Mouse (Mus musculus): ENCODE data around the gene Mylk.
"Not testable (repeated sequence)": the region's sequence is repeated elsewhere in the genome, so short reads cannot be mapped to it uniquely, and the experiment has no call there.

The Mylk gene

DNA sequence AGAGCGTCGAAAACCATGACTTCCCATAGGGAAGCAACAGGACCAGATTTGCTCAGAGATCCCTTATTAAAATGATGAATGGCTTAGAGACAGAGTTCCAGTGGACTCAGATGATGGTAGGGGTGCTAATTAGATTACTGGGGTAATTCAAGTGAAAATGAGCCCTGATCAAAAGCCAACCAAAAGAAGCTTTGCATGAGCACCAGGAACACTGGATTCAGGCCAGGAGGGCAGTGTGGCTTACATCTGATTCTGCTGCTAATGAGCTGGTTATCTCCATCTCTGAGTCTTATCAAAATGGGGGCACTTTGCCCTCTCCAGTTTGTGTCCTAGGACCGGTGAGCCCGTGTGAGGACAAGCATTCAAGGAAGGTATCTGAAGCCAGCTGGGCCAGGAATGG, 23.4 kb downstream of the Mylk start:
- in situ Hi-C loops (cut with MseI, MboI) = no loop called here

DNA sequence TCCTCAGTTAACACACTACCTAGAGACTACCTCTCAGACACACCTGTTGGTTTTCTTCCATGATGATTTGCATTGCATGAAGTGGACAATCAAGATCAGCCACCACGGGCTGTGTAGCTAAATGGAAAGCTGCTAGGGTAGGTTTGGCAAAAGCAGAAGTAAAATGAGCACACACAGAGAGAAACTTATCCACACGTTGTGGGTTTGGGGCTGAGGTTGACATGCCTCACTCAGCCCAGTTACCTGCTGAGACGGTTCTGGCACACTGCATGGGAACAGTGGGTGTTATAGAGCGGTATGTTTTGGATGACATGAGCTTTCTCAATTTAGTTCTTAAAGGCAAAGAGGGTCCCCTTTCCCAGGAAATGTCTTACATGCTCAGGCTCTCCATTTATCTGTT, 25.1 kb downstream of the Mylk start:
- in situ Hi-C loops (cut with MseI, MboI) = no loop called here

DNA sequence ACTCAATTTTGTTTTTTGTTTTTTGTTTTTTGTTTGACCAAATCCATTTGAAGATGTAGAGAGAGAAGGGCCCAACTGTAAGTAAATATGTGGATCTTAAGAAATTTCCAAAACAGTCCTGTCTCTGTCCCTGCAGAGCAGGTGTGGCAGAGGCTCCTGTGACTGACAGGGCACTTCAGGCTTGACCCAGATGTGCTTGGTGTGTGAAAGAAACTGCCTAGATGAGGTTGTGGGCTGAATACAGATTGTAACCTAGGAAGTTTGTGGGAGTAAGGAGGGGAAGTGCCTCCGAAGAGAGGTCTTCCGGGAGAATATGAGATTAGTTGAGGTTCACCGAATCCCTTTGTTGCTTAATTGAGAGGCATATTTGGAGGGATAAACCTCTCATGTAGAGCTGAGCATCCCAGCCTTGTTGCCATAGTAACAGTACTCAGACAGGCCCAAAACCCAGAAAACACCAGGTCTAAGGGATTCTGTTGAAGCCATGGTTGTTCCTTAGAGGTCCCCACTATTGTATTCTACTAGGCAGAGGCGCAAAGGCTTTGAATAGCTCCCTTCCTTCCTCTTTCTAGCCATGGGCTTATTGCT, 27.5 kb downstream of the Mylk start:
- in situ Hi-C loops (cut with MseI, MboI) = no loop called here

DNA sequence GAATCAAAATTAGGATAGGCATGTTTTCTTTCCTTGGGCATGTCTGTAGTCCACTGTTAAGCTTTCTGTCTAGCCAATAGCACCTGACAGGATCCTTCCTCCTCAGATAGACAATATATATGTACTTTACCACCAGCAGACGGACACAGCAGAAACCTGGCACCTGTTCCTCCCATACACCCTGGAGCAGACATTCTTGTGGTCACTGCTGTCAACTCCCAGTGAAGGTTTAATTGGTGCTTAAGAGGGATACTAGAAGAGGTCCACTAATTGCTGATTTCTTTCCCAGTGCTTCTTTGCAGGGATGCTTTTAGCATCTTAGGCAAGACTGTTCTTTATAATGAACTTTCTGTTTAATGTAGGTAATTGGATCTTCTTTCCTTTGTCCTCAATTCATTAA, 37.4 kb downstream of the Mylk start:
- in situ Hi-C loops (cut with MseI, MboI) = no loop called here

DNA sequence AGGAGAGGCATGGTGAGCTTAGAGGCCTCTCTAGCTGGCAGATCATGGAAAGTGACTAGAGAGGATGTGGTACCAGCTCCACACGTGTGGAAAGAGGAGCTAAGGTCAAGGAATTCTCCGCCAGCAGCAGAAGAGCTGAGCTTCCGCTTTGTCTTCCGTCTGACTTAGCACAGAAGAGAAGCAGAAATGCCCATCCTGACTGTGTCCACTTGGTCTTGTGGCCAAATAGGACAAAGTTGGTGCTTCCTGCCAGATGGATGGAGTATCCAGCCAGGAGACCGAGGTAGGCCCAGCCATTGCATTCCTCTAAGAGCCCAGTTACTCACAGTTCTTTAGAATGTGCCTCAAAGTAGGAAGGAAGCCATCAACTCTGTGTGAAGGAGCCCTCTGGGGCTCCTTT, 38.5 kb downstream of the Mylk start:
- in situ Hi-C loops (cut with MseI, MboI) = no loop called here

DNA sequence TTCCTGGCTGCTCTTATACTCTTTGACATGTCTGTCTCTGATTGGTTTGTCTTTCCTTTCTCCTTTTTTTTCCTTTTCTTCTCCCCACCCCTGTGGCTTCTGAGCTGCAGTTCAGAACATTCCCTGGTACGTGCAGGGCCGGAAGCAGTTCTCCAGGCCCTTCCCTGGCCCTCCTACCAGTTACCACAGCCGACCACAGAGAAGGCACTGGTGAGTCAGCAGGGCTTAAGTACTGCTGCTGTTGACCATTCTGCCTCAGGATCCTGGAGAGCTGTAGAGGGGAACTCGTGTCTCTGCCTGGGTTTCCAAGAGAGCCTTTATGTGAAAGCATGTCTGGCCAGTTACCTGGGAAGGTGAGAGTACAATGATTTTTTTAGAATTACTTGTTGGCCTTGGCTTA, 39.7 kb downstream of the Mylk start:
- in situ Hi-C loops (cut with MseI, MboI) = no loop called here

DNA sequence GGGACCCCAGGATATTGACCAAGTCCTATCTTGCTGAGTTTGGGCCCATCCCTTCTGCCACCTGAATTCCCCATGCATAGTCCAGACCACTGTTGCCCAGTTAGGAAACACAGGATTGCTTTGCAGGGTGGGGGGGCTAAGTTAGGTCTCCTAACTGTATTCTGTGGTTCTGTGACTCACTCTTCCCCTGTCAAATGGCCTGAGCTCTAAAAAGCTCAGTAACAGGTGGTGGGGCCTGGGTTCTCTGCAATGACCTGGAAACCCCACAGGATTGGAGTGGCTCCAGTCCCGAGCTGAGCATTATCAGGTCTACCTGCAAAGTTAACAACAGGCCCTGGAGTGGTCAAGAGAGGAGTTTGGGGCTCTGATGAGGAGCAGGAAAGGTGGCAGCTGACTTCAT, 47.5 kb downstream of the Mylk start:
- in situ Hi-C loops (cut with MseI, MboI) = no loop called here

DNA sequence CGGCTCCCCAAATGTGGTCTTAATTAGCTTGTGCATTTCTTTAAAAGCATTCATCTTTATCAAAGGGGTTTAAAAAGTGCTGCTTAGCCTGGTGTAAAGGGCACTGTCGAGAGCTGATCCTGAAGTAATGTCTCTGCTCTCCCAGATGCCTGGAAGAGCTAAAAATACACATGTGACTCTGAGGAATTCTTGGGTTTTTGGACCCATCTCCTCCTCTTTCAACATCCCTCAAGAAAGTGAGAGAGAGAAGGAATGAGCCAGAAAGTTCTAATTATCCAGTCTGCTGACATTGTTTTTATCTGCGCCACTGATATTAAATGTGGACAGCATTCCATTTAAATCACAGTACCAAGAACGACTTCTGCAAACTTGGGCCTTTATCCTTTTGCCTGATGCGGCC, 48.0 kb downstream of the Mylk start:
- in situ Hi-C loops (cut with MseI, MboI) = no loop called here

DNA sequence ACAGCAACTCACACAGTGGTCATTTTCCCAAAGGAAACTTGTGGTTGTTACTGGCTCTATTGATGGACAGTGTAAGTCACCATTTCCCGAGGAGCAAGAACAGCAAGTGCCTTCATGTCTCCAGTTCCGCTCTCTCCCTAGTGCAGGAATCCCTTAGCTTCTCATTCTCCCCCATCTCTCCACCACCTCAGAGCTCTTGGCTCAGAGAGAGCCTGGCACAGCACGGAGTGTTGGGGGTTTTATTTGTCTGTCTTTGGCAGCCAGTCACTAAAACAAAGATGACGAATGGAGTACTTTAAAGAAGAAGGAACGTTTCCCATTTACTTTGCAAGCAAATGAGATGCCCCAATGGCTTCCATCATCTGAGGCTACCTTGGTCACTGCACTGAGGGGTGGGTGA, 56.2 kb downstream of the Mylk start:
- in situ Hi-C loops (cut with MseI, MboI) = no loop called here

DNA sequence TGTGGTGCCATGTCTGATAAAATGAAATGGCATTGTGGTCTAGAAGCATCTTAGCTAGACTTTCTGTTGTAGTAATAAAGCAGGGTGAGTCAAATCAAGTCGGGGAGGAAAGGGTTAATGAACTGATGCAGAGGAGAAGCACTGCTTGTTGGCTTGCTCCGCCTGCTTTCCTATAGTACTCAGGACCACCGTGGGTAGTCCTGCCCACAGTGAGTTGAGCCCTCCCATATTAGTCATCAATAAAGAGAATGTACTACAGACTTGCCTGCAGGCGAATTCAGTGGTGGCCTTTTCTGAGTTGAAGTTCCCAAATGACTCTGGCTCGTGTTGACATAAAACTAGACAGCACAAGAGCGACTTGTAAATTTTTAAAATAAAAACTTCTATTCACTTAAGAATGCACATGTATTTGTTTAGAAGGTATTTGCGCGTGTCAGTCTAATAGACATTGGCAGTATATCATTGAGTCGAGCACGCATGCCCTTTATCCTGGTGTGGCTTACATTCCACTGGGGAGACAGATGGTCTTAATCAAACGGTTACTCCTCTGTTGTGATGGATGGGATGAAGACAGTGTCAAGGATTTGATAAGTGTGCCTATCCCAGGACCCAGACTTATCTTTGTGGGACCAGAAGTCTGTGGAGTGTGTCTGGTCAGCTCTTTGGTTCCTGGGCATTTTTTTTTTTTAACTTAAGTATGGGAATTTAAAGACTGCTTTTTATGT, 59.4 kb downstream of the Mylk start:
- in situ Hi-C loops (cut with MseI, MboI) = no loop called here

DNA sequence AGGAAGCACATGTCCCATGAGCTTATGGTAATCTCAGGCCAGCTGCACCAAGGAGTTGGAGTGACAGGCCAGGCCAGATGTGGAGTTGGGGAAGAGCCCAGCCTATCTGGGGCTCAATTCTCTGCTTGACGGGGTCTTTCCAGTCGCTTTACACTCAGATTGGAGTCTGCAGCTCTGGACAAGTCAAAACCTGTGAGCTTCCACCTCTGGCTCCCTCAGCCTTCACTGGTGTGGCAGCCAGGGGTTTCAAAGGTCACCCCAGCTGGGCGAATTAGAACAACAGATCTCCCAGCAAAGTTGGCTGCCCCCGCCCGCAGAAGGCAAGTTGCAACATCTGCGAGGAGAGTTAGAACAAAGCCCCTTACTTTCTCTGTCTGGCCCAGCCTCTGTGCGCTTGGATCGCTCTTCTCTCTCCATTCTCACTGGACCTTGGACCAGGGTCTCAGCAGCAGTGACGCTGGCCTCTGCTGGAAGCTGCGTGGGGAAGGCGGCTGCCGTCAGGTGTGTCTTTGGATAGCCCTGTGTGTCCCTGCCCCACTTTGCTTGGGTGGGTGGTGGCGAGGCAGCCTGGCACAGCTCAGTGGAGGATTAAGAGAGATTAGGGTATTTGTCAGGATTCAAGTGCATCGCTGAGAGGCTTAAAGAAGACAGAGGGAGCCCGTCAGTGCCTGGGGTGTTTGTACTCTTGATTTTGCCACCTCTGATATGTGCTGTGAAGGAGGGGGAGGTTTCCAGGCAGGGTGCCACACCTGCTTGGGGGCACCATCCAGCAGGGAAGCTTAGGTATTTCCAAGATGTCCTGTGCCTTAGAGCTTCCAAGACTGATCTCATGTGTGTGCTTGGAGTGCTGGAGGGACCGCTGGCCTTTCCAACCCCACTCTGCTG, 62.1 kb downstream of the Mylk start:
- in situ Hi-C loops (cut with MseI, MboI) = no loop called here

DNA sequence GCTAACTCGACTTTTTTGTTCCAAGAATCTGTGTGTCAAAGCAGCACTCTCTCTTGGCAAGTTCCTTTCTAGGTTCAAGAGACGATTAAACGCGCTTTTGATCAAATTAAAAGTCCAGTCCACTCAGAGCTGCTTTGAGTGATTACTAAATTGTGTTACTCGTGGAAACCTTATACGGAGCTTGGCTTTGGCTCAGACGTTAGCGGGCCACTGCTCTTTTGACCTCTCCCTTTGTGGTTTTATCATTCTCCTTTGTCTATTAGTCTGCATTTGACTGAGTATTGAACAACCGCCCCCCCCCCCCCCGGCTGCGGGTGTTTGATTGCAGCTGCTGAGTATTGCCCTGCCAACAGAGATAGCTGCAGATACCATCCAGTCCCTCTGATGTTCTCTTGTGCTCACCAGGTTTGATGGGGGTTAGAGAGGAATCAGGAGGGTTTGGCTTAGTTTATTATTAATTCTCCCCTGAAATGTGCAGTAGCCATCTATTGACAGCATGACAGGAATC, 62.8 kb downstream of the Mylk start:
- in situ Hi-C loops (cut with MseI, MboI) = no loop called here

DNA sequence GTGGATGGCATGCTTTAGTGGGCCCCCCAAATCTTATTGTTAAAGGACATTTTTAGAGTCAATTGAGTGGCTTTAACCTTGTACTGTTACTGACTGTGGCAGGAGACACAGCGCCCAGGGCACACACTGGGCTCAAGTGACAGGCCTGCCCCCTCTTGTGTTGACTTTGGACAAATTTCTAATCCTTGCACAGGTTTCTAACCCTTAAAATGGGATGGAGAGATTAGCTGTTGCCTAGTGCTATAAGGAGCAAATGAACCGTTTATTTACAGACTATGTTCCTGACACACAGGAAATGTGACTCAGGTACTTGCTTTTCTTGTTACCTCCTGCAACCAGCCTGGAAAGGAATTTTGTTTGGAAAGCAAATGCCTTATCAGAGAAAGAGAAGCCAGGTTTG, 67.2 kb downstream of the Mylk start:
- in situ Hi-C loops (cut with MseI, MboI) = no loop called here

DNA sequence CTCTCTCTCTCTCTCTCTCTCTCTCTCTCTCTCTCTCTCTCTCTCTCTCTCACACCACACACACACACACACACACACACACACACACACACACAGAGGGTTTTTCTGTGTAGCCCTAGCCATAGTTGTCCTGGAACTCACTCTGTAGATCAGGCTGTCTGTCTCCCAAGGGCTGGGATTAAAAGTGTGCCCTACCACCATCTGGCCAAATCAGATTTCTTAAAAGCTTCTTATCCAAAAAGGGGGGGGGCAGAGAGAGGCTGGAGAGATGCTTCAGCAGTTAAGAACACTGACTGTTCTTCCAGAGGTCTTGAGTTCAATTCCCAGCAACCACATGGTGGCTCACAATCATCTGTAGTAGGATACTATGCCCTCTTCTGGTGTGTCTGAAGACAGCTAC, 68.2 kb downstream of the Mylk start:
- in situ Hi-C loops (cut with MseI, MboI) = not testable (repeated sequence)

DNA sequence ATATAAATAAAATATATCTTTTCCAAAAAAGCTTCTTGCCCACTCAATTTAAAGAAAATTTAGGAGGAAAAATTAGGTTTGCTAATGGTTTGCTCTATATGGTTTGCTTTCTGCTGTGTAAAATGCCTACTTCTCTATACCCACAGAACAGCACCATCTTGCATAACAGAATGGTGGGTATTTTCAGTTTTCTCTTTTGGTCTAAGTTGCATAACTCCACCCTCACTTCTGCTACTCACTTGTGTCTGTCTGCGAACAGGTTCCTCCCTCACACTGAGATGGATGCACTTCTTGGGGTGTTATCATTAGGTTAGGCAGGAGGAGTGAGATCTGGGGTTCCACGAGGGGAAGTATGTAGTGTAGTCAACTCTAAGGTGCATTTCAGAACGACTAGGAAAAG, 68.6 kb downstream of the Mylk start:
- in situ Hi-C loops (cut with MseI, MboI) = no loop called here

DNA sequence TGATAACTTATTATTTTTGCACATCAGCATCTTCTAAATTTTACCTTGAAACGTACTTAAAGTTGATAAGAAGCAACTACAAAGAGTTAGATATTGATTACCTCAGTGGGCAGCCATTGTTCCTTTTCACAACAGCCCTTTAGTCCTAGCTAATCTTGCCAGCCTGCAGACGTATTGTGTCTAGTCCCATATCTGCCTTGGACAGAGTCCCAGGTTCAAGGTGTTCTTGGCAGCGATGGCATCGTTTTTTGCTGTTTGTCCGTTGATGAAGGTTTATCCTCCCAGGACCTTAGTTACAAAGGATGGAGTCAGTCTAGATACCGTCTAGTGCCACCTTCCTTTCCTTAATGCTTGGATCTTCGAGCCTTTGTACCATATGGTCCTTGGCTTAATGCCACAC, 69.6 kb downstream of the Mylk start:
- in situ Hi-C loops (cut with MseI, MboI) = no loop called here

DNA sequence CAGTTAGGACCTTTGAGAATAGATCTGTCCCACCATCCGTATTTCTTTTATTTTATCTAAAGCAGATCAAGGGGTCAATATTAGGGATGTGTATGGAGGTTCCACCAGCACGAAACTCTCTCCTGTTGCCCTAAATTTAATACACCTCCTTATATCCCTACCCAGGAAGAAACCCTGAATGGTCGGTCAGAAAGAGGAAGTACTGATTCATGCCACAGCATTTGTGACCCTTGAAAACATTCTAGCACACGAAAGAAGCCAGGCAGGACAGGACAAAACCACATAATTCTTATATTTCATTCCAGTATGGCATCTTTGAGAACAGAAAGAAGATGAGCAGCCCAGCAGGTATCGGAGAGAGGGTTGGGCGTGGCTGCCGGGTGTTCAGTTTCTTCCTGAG, 71.5 kb downstream of the Mylk start:
- in situ Hi-C loops (cut with MseI, MboI) = no loop called here

DNA sequence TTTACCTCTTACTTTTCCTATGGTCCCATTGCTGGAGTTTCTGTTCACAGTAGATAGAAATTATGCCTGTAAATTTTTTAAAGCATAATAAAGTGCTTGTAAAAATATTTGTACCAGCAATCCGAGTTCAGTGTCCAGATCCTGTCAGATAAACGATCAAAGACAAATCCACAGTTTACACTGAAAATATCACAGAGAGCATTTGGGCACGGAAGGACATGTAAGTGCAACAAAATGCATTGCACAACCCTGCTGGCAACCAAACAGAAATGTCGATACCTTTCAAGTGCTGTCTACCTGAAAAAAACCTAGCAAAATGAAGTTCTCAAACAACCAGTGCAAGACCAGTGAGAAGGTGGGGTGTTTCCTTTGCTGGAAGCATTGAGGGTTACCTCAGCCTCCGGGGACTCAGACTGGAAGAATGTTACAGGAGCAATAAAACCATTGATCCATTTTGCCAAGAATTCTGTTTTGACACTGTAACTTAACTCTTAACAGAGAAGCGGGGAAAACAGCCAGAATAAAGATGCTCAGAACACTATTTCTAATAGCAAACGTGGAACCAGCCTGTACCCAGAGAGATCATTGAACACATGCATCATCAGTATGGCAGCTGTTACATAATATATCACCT, 80.2 kb downstream of the Mylk start:
- in situ Hi-C loops (cut with MseI, MboI) = no loop called here

DNA sequence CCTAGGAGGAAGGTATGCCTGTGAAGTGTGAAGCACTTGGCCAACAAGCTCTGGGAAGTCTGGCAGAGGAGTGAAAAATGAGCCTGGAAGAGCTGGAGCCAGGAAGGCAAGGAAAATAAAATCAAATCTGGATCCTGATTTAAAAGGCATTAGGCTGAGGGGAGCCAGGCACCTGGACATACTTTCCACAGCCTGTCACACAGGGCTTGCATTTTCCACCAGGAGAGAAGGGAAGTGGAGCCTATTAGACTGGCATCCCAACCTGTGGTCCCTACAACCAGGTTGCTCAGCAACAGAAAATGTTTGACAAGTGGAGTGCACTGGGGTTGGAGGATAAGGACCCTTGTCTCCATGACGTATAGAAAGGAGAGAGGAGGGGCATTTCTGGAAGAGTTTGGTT, 89.5 kb downstream of the Mylk start:
- in situ Hi-C loops (cut with MseI, MboI) = no loop called here

DNA sequence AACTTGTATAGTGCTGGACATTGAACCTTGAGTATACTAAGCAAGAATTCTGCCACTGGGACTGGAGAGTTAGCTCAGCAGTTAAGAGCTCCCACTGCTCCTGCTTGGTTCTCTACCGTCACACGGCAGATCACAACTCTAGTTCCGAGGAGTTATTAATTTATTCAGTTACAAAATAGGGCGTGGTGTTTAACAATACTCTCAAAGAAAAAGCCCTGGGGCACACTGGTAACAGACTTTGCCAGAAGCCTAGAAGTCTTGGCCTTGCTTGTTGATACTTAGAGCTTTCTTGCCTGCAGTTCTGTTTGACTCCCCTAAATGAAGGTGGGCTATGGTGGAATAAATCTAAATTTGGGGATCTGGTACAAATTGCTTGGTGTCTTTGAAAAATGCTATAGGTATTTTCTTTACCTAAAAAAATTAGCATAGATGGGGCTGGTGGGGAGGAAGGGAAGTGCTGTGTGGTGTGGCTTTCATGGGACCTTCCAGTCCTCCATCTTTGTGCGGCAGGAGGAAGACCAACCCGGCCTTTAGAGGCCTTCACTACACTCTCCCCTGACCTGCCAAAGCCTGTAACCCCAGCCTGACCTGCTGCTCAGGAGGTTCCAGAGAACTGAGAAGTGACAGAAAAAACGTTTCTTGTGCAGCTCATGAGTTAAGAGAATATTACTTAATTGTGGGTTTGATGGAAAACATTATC, 94.1 kb downstream of the Mylk start:
- in situ Hi-C loops (cut with MseI, MboI) = no loop called here

DNA sequence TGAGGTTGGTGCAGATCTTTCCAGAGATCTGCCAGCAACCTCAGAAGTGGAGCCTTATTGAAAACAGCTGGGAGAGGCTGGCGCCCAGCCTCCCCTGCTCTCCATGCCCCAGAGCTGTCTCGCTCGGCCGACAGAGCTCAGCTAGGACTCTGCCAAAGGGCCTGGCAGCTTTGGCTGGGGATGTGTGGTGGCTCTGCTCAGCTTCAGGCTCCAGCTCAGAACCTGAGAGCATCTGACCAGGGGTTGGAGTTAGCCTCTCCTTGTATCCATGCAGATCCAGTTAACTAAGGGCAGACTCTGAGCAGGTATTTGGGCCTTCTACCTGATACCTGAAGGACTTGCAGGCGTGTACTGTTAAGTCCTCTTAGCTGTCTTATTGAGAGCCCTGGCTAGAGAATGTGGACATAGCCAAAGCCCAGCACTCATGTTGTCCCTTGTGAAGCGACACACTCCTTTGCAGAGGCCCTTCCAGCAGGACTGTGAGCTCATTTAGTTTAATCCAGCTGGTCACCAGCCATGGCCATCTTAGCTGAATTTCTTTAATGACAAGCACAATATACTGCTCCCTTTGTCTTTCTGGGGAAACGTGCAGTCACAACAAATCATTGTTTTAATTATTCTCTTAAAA, 94.8 kb downstream of the Mylk start:
- in situ Hi-C loops (cut with MseI, MboI) = no loop called here

Data from mouse trophoblast stem cell (cell line).